Mouse (Mus musculus): ENCODE data around the gene Dcaf1. TPM values are rescaled to one million over a fixed set of nuclear protein-coding genes. Genes with fewer than 3 reads are reported as not detected.
A peak's percentile ranks its signal among the peaks of the same experiment; 100 is the strongest.

The Dcaf1 gene
- polyA plus RNA-seq, 1 experiment from 2014 or later = 34.0 TPM

DNA sequence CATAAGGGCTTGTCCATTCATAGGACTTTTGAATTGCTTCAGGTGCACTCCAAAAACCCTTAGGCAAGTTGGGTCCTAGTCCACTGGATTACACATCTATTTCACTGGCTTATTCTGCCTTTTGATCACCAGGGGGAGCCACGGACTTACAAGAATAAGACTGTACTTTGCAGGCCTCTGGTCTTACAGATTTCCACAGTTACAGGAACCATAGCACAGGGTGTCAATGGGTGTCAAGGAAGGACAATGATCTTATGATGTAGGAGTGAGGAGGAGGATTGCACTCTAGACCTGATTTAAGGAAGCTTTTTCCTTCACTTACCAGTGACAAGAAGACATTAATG is 82.1 kb downstream of the Dcaf1 start:
- no peaks in the 10 kb centered on the region for H3K36me3 ChIP-seq (ENCODE audit: control insufficient read depth, insufficient read depth, low read length)
- H3K4me1 ChIP-seq (ENCODE audit: control insufficient read depth, insufficient read depth, low read length) = no peaks in the 10 kb centered on the region
- no peak overlapping the region for H3K4me2 ChIP-seq (ENCODE audit: low read depth)
- H3K9me3 ChIP-seq (ENCODE audit: control insufficient read depth, low read length) = no peaks in the 10 kb centered on the region
- H3K27me3 ChIP-seq (ENCODE audit: control insufficient read depth, insufficient read depth, low read length) = no peaks in the 10 kb centered on the region
- DNase-seq (ENCODE audit: low spot score) (peak; percentile 45), ATAC-seq (ENCODE audit: insufficient read depth, low FRiP score, low TSS enrichment) (no peak)
- WGBS = 15% methylated on average over 1 of the region's 1 CpGs
- no peak overlapping the region for H3K27ac ChIP-seq (ENCODE audit: low read depth, low read length)
- no peak overlapping the region for H3K4me3 ChIP-seq (ENCODE audit: low read depth, low read length)
- no peak overlapping the region for H3K9ac ChIP-seq (ENCODE audit: low read length)

DNA sequence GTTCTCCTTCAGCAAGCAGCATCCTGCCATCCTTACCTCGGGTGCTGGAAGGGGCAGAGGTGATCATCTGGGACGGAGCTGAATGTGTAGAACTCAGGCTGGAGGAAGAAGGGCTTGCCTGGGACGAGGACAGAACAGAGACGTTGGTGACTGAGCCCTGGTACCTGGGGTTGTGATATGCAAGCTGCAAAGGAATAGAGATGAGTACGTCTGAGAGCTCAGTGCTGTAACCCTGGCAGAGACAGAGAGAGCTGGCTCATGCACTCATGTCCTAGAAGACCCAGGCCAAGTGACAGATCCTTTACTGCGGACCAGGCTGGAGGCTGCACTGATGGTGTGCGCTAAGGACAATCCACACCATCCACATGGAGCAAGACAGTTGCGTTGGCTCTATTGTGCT is 84.9 kb downstream of the Dcaf1 start:
- Histone ChIP-seq H3K36me3 (ENCODE audit: control insufficient read depth, insufficient read depth, low read length) (no peaks in the 10 kb centered on the region), H3K4me2 (ENCODE audit: low read depth) (no peak overlapping the region), H3K4me1 (ENCODE audit: control insufficient read depth, insufficient read depth, low read length) (no peaks in the 10 kb centered on the region), H3K9me3 (ENCODE audit: control insufficient read depth, low read length) (no peaks in the 10 kb centered on the region), H3K4me3 (ENCODE audit: low read depth, low read length) (no peak overlapping the region), H3K9ac (ENCODE audit: low read length) (no peak overlapping the region), H3K27ac (ENCODE audit: low read depth, low read length) (no peak overlapping the region), H3K27me3 (ENCODE audit: control insufficient read depth, insufficient read depth, low read length) (no peaks in the 10 kb centered on the region)
- ATAC-seq (ENCODE audit: insufficient read depth, low FRiP score, low TSS enrichment) (no peak), DNase-seq (ENCODE audit: low spot score) (no peak)
- 84% methylated on average over 8 of the region's 8 CpGs for WGBS

DNA sequence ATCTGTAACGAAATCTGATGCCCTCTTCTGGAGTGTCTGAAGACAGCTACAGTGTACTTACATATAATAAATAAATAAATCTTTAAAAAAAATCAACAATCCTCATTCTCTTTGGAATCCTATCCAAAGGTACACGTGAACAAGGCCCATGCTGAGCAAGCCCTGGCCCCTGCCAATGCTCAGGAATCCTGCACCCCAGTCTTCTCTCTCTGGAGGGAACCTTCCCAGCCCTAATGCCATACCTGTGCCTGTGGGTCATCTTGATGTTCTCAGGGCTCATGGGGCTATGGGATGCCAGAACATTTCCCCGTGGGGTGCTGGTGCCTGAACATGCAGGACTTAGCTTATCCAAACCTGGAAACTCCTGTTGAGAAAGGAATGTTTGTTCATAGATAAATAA is 86.5 kb downstream of the Dcaf1 start:
- no peaks in the 10 kb centered on the region for H3K4me1 ChIP-seq (ENCODE audit: control insufficient read depth, insufficient read depth, low read length)
- H3K27ac ChIP-seq (ENCODE audit: low read depth, low read length) = no peak overlapping the region
- H3K4me3 ChIP-seq (ENCODE audit: low read depth, low read length) = no peak overlapping the region
- ATAC-seq (ENCODE audit: insufficient read depth, low FRiP score, low TSS enrichment) (no peak), DNase-seq (ENCODE audit: low spot score) (no peak)
- no peak overlapping the region for H3K4me2 ChIP-seq (ENCODE audit: low read depth)
- H3K36me3 ChIP-seq (ENCODE audit: control insufficient read depth, insufficient read depth, low read length) = no peaks in the 10 kb centered on the region
- H3K9me3 ChIP-seq (ENCODE audit: control insufficient read depth, low read length) = no peaks in the 10 kb centered on the region
- no peak overlapping the region for H3K9ac ChIP-seq (ENCODE audit: low read length)
- H3K27me3 ChIP-seq (ENCODE audit: control insufficient read depth, insufficient read depth, low read length) = no peaks in the 10 kb centered on the region
- 82% methylated on average over 3 of the region's 3 CpGs for WGBS

DNA sequence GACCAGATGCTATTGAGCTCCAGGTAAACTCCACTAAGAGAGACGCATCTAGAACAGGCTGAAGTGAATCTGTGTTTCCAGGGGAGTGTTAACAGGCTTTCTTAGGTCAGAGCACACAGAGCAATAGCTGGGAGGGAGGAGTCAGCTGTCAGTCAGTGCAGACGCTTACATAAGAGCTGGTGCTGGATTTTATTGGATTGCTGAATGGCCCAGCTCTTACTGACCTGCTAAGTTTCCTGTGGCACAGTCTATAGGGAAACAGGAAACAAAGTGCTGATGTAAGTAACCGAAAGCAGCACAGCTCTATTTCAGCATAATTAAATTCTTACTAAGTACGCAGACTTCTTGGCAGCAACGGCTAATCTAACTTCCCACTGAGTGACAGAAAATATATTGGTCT is 87.0 kb downstream of the Dcaf1 start:
- DNase-seq (ENCODE audit: low spot score) (no peak), ATAC-seq (ENCODE audit: insufficient read depth, low FRiP score, low TSS enrichment) (no peak)
- 66% methylated on average over 5 of the region's 5 CpGs for WGBS
- H3K4me2 ChIP-seq (ENCODE audit: low read depth) = no peak overlapping the region
- H3K4me1 ChIP-seq (ENCODE audit: control insufficient read depth, insufficient read depth, low read length) = no peaks in the 10 kb centered on the region
- no peaks in the 10 kb centered on the region for H3K36me3 ChIP-seq (ENCODE audit: control insufficient read depth, insufficient read depth, low read length)
- no peak overlapping the region for H3K27ac ChIP-seq (ENCODE audit: low read depth, low read length)
- H3K9me3 ChIP-seq (ENCODE audit: control insufficient read depth, low read length) = no peaks in the 10 kb centered on the region
- H3K9ac ChIP-seq (ENCODE audit: low read length) = no peak overlapping the region
- H3K27me3 ChIP-seq (ENCODE audit: control insufficient read depth, insufficient read depth, low read length) = no peaks in the 10 kb centered on the region
- H3K4me3 ChIP-seq (ENCODE audit: low read depth, low read length) = no peak overlapping the region

DNA sequence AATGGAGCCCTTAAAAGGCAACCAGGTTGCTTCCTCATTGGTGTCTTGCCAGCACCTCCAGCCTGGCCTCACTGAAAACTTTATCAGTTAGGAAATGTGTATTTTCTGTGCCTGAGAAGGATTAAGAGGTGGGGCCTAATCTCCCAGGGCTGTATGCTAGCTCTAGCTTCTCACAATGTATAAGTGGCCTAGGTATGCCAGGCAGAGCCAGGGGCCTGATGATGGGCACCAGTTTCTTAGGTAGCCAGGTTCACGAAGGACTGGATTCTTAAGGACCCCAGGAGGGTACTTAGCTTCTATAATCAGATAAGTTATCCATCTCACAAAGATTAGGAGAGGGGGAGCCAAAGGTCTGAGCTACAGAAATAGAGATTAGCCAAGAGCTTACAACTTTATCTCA is 90.0 kb downstream of the Dcaf1 start:
- WGBS = 81% methylated on average over 1 of the region's 1 CpGs

DNA sequence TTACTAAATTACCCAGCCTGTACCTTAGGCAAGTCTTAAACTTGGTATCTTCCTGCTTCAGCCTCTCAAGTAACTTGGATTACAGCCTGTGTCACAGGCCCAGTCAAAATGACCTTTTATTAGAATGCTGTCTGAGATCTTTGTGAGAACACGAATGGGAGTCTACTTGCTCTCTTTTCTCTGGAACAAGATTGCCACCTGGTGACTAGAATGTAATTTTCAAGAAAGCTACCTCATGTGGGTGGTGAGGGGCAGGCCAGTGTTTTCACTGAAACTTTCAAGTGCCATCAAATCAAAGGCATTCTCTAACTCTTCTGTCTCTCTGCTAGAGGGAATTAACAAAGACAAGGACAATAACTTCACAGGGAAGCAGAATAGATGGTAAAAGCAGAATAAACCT is 92.1 kb downstream of the Dcaf1 start:
- Histone ChIP-seq H3K9ac (ENCODE audit: low read length) (no peak overlapping the region), H3K4me1 (ENCODE audit: control insufficient read depth, insufficient read depth, low read length) (no peaks in the 10 kb centered on the region), H3K4me2 (ENCODE audit: low read depth) (no peak overlapping the region), H3K36me3 (ENCODE audit: control insufficient read depth, insufficient read depth, low read length) (no peaks in the 10 kb centered on the region), H3K9me3 (ENCODE audit: control insufficient read depth, low read length) (no peaks in the 10 kb centered on the region), H3K27me3 (ENCODE audit: control insufficient read depth, insufficient read depth, low read length) (no peaks in the 10 kb centered on the region), H3K4me3 (ENCODE audit: low read depth, low read length) (no peak overlapping the region), H3K27ac (ENCODE audit: low read depth, low read length) (no peak overlapping the region)
- DNase-seq (ENCODE audit: low spot score) (no peak), ATAC-seq (ENCODE audit: insufficient read depth, low FRiP score, low TSS enrichment) (no peak)
- WGBS = 29% methylated on average over 1 of the region's 1 CpGs

More for the DNA sequence above, 90.0 kb downstream of the Dcaf1 start:
- Histone ChIP-seq H3K4me3 (ENCODE audit: low read depth, low read length) (no peak overlapping the region), H3K36me3 (ENCODE audit: control insufficient read depth, insufficient read depth, low read length) (no peaks in the 10 kb centered on the region), H3K9ac (ENCODE audit: low read length) (no peak overlapping the region), H3K4me1 (ENCODE audit: control insufficient read depth, insufficient read depth, low read length) (no peaks in the 10 kb centered on the region), H3K27me3 (ENCODE audit: control insufficient read depth, insufficient read depth, low read length) (no peaks in the 10 kb centered on the region), H3K9me3 (ENCODE audit: control insufficient read depth, low read length) (no peaks in the 10 kb centered on the region), H3K4me2 (ENCODE audit: low read depth) (no peak overlapping the region), H3K27ac (ENCODE audit: low read depth, low read length) (no peak overlapping the region)
- DNase-seq (ENCODE audit: low spot score) = no peak
- no peak for ATAC-seq (ENCODE audit: insufficient read depth, low FRiP score, low TSS enrichment)

DNA sequence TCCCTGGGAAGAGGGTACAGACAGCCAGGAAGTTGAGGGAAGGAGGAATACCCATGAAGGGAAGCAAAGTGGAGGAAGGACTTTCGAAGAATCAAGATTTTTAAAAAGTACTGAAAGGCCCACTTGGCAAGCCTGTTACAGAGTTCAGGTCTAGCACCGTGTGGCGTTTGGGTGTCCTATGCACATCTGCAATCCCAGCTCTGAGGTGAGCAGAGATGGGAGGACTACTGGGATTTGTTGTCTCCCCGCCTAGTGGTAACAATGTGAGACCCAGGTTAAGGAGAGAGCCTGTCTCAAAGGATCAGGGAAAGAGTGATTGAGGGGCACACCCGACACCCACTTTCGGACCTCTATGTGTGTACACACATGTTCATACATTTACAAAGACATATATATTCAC is 93.2 kb downstream of the Dcaf1 start:
- no peak overlapping the region for H3K9ac ChIP-seq (ENCODE audit: low read length)
- ATAC-seq (ENCODE audit: insufficient read depth, low FRiP score, low TSS enrichment) = no peak
- DNase-seq (ENCODE audit: low spot score) = no peak
- no peaks in the 10 kb centered on the region for H3K9me3 ChIP-seq (ENCODE audit: control insufficient read depth, low read length)
- H3K4me3 ChIP-seq (ENCODE audit: low read depth, low read length) = no peak overlapping the region
- no peak overlapping the region for H3K4me2 ChIP-seq (ENCODE audit: low read depth)
- no peaks in the 10 kb centered on the region for H3K27me3 ChIP-seq (ENCODE audit: control insufficient read depth, insufficient read depth, low read length)
- no peaks in the 10 kb centered on the region for H3K4me1 ChIP-seq (ENCODE audit: control insufficient read depth, insufficient read depth, low read length)
- WGBS = 89% methylated on average over 6 of the region's 6 CpGs
- H3K27ac ChIP-seq (ENCODE audit: low read depth, low read length) = no peak overlapping the region
- H3K36me3 ChIP-seq (ENCODE audit: control insufficient read depth, insufficient read depth, low read length) = no peaks in the 10 kb centered on the region

Other genes starting within 250 kb of the Dcaf1 start
- not detected in 2 replicates for gene Iqcf6, start 195.3 kb upstream of the Dcaf1 start, polyA plus RNA-seq (2014; fragmentation: Nextera tagmentation; extraction: Ambion mirVana)
- gene Grm2, start 165.8 kb upstream of the Dcaf1 start, polyA plus RNA-seq (2014; fragmentation: Nextera tagmentation; extraction: Ambion mirVana) = 20.6 and 26.1 TPM in 2 replicates
- gene Tex264, start 135.9 kb upstream of the Dcaf1 start, polyA plus RNA-seq (2014; fragmentation: Nextera tagmentation; extraction: Ambion mirVana) = 31.8 and 38.5 TPM in 2 replicates
- gene Rad54l2, start 32.7 kb upstream of the Dcaf1 start, polyA plus RNA-seq (2014; fragmentation: Nextera tagmentation; extraction: Ambion mirVana) = 6.1 and 7.4 TPM in 2 replicates
- 31.4 and 32.9 TPM in 2 replicates for gene Rbm15b, start 65.6 kb downstream of the Dcaf1 start, polyA plus RNA-seq (2014; fragmentation: Nextera tagmentation; extraction: Ambion mirVana)
- 284 and 297 TPM in 2 replicates for gene Manf, start 70.1 kb downstream of the Dcaf1 start, polyA plus RNA-seq (2014; fragmentation: Nextera tagmentation; extraction: Ambion mirVana)